Comparison of ENCODE assay signal across 18 mouse cellular contexts in genomic region chr5:149997321-149998034, GRCm38 (mm10). TPM values are rescaled to one million over a fixed set of nuclear protein-coding genes. Genes with fewer than 3 reads are reported as not detected.
DNase-seq lines count a peak whose midpoint lies in the region; ATAC-seq and TF ChIP-seq lines count a peak whose summit lies in the region.
"Had no signal": no experiment of that assay in that cellular context is flagged by ENCODE, and none has a peak within 500 bp of the region (broad histone marks: within the 10 kb centered on the region; RNA-seq: fewer than 3 reads in every experiment).

No protein-coding gene starts in this region.

- no peak overlapping the region for H3K27ac ChIP-seq in stomach, embryonic 15.5 days
- no peak overlapping the region for H3K27ac ChIP-seq in stomach, postnatal 0 days (replicated peaks)
- H3K27ac ChIP-seq: embryonic facial prominence, embryonic 13.5 days; forebrain, embryonic 13.5 days; hindbrain, embryonic 15.5 days; midbrain, embryonic 15.5 days had no signal

- no peaks in the 10 kb centered on the region for H3K36me3 ChIP-seq in stomach, embryonic 15.5 days
- H3K36me3 ChIP-seq in stomach, postnatal 0 days (ENCODE audit: control insufficient read depth, insufficient read depth, low read length) = no peaks in the 10 kb centered on the region
- H3K36me3 ChIP-seq: embryonic facial prominence, embryonic 13.5 days; G1E; hindbrain, embryonic 15.5 days; midbrain, embryonic 15.5 days had no signal

- TF ChIP-seq CTCF in stomach, postnatal 0 days (IDR thresholded peaks at IDR 0.05; ENCODE audit: low read depth) = no peak

- no peak for TF ChIP-seq EP300 in stomach, postnatal 0 days (optimal IDR thresholded peaks at IDR 0.05)

- ATAC-seq in stomach, embryonic 15.5 days (ENCODE audit: insufficient read depth, low FRiP score, low read depth) = no peak
- no peak for ATAC-seq in stomach, postnatal 0 days (ENCODE audit: low FRiP score, low TSS enrichment)
- ATAC-seq: forebrain, embryonic 13.5 days; midbrain, embryonic 15.5 days had no signal

- no peaks in the 10 kb centered on the region for H3K9me3 ChIP-seq in stomach, embryonic 15.5 days
- no peaks in the 10 kb centered on the region for H3K9me3 ChIP-seq in stomach, postnatal 0 days (ENCODE audit: control insufficient read depth, low read length)
- H3K9me3 ChIP-seq: embryonic facial prominence, embryonic 13.5 days; hindbrain, embryonic 15.5 days; midbrain, embryonic 15.5 days had no signal

- intact Hi-C loops in left cerebral cortex, postnatal 10 days (cut with DNase I) = loop anchor here (5.0 kb wide), 1 partner anchor 135 kb away; no protein-coding TSS in a partner anchor

- peak overlapping the region; percentile 17; the same call in 1 of the 2 replicates for H3K4me2 ChIP-seq in stomach, embryonic 15.5 days
- no peak overlapping the region for H3K4me2 ChIP-seq in stomach, postnatal 0 days (replicated peaks; ENCODE audit: low read depth)
- H3K4me2 ChIP-seq: embryonic facial prominence, embryonic 13.5 days; forebrain, embryonic 13.5 days; hindbrain, embryonic 15.5 days; midbrain, embryonic 15.5 days had no signal

- H3K9ac ChIP-seq in stomach, embryonic 15.5 days = no peak overlapping the region
- no peak overlapping the region for H3K9ac ChIP-seq in stomach, postnatal 0 days (ENCODE audit: low read length)
- H3K9ac ChIP-seq: embryonic facial prominence, embryonic 13.5 days; forebrain, embryonic 13.5 days; hindbrain, embryonic 15.5 days; midbrain, embryonic 15.5 days had no signal

- no peak overlapping the region for H3K4me3 ChIP-seq in stomach, embryonic 15.5 days (replicated peaks)
- H3K4me3 ChIP-seq in stomach, postnatal 0 days (ENCODE audit: low read depth, low read length) = no peak overlapping the region
- H3K4me3 ChIP-seq: embryonic facial prominence, embryonic 13.5 days; forebrain, embryonic 13.5 days; hindbrain, embryonic 15.5 days; midbrain, embryonic 15.5 days had no signal

- 66% methylated on average over 22 of the region's 22 CpGs for WGBS in stomach, embryonic 15.5 days
- WGBS in stomach, postnatal 0 days = 65% methylated on average over 22 of the region's 22 CpGs

- no peaks in the 10 kb centered on the region for H3K27me3 ChIP-seq in stomach, embryonic 15.5 days (replicated peaks)
- no peaks in the 10 kb centered on the region for H3K27me3 ChIP-seq in stomach, postnatal 0 days (ENCODE audit: control insufficient read depth, insufficient read depth, low read length)
- H3K27me3 ChIP-seq: embryonic facial prominence, embryonic 13.5 days; forebrain, embryonic 13.5 days; hindbrain, embryonic 15.5 days; midbrain, embryonic 15.5 days had no signal

- DNase-seq in heart, adult 11 months = peak; percentile 28
- no peak for DNase-seq in heart, adult 18-20 months
- DNase-seq in left cerebral cortex, adult 18-20 months (ENCODE audit: low spot score in 2 of 2) = peak; percentile 5 to 40
- DNase-seq in left cerebral cortex, postnatal 10 days (ENCODE audit: extremely low spot score in 1 of 2, low spot score in 2 of 2) = no peak
- DNase-seq in stomach, postnatal 0 days (ENCODE audit: low spot score) = no peak
- DNase-seq in adrenal gland, postnatal 14 days = no peak
- DNase-seq: gastrocnemius, postnatal 25 days; layer of hippocampus, postnatal 36 days; liver; thymus, postnatal 4 days had no signal

- no peaks in the 10 kb centered on the region for H3K4me1 ChIP-seq in stomach, embryonic 15.5 days
- H3K4me1 ChIP-seq in stomach, postnatal 0 days (replicated peaks; ENCODE audit: control insufficient read depth, insufficient read depth) = no peaks in the 10 kb centered on the region
- H3K4me1 ChIP-seq: embryonic facial prominence, embryonic 13.5 days; forebrain, embryonic 13.5 days; hindbrain, embryonic 15.5 days; midbrain, embryonic 15.5 days had no signal

RNA-seq across cellular contexts. Expression of gene Rxfp2, which starts 21.0 kb away (rescaled TPM):
- not detected for total RNA-seq in heart, adult 18-20 months (2021)
- 1 to 10 TPM; 1.1 to 1.2 TPM for total RNA-seq in left cerebral cortex, adult 18-20 months (2021)
- total RNA-seq in left cerebral cortex, postnatal 10 days (2021) = 1 to 10 TPM; 2.4 to 3.0 TPM
- 0.12 and 0.50 TPM in 2 replicates for polyA plus RNA-seq in stomach, embryonic 15.5 days (2015; fragmentation: Nextera tagmentation; extraction: Ambion mirVana)
- 0.06 and 0.15 TPM in 2 replicates for polyA plus RNA-seq in stomach, postnatal 0 days (2015; fragmentation: Nextera tagmentation; extraction: Ambion mirVana)
- 0.22 TPM in 1 of 2 replicates, not detected in the other for total RNA-seq in adrenal gland, postnatal 14 days (2021)
- total RNA-seq: gastrocnemius, postnatal 25 days had no signal
- polyA plus RNA-seq: C2C12; G1E; heart, postnatal 0 days had no signal

Comparison
In these comparisons a context has a peak if more than half of its experiments do, and no peak if none do; other contexts are left out.
1. DNase-seq: peak in heart, adult 11 months (single experiment) and left cerebral cortex, adult 18-20 months (2 of 2); none in heart, adult 18-20 months (0 of 2), left cerebral cortex, postnatal 10 days (0 of 2), stomach, postnatal 0 days (single experiment) and adrenal gland, postnatal 14 days (single experiment).